Mouse (Mus musculus) heart, embryonic 10.5 days (tissue): Measurements from ENCODE around the gene Dcaf6. TPM values are rescaled to one million over a fixed set of nuclear protein-coding genes. Genes with fewer than 3 reads are reported as not detected.

Experiments used
- DNase-seq: peaks from one replicate; pipeline ENCODE4 v3.0.0-alpha.2; 2017; ENCODE audit warnings: low spot score
- H3K27ac ChIP-seq: fragments of 300-500 bp; sonication (generic); 2 replicates; pipeline ENCODE4 v1.5.1; 2016; ENCODE audit warnings: mild to moderate bottlenecking
- H3K27me3 ChIP-seq: fragments of 300-500 bp; sonication (generic); 2 replicates; pipeline ENCODE4 v1.6.1; 2016; ENCODE audit warnings: mild to moderate bottlenecking; ENCODE audit not compliant: poor library complexity, insufficient read depth, severe bottlenecking
- H3K36me3 ChIP-seq: fragments of 300-500 bp; sonication (generic); 2 replicates; pipeline ENCODE4 v1.6.1; 2016; ENCODE audit warnings: mild to moderate bottlenecking, moderate library complexity
- H3K4me1 ChIP-seq: fragments of 300-500 bp; sonication (generic); 2 replicates; pipeline ENCODE4 v1.6.1; 2016; ENCODE audit warnings: mild to moderate bottlenecking
- H3K4me3 ChIP-seq: fragments of 300-500 bp; sonication (generic); 2 replicates; pipeline ENCODE4 v1.5.1; 2016; ENCODE audit warnings: mild to moderate bottlenecking, moderate library complexity
- H3K9me3 ChIP-seq: fragments of 300-500 bp; sonication (generic); 2 replicates; pipeline ENCODE4 v1.6.1; 2016; ENCODE audit warnings: mild to moderate bottlenecking, moderate library complexity
- WGBS: fragments of 180-500 bp; shearing (Covaris S2); methylation state at CpG from one replicate; pipeline ENCODE4 v1.1.7; 2016; 5-methylcytosine and 5-hydroxymethylcytosine counted together
- polyA plus RNA-seq: library from polyadenylated mRNA; unstranded; fragments of >200 nt; fragmentation: Nextera tagmentation; extraction: Ambion mirVana; gene quantifications from 2 replicates; pipeline ENCODE4 v1.2.1, GENCODE M21; 2016

Gene Dcaf6
- polyA plus RNA-seq, 1 experiment from 2014 or later = 8.7 TPM

GRCm38 (mm10) chr1:165393033-165393432 is 67.2 kb downstream of the Dcaf6 start:
- 83% methylated on average over 1 of the region's 1 CpGs for WGBS
- Histone ChIP-seq H3K9me3 (no peaks in the 10 kb centered on the region), H3K27ac (no peak overlapping the region), H3K4me1 (no peaks in the 10 kb centered on the region), H3K4me3 (no peak overlapping the region), H3K27me3 (no peaks in the 10 kb centered on the region), H3K36me3 (peaks cover 6% of the 10 kb centered on the region; the same call in 1 of the 2 replicates)
- no peak for DNase-seq

GRCm38 (mm10) chr1:165388716-165389115 is 71.6 kb downstream of the Dcaf6 start:
- WGBS = 75% methylated on average over 5 of the region's 5 CpGs
- H3K4me1 ChIP-seq = peaks cover 6% of the 10 kb centered on the region; the same call in 1 of the 2 replicates
- no peak for DNase-seq
- no peaks in the 10 kb centered on the region for H3K27me3 ChIP-seq
- peaks cover 13% of the 10 kb centered on the region; the same call in 1 of the 2 replicates for H3K36me3 ChIP-seq
- no peak overlapping the region for H3K27ac ChIP-seq
- no peaks in the 10 kb centered on the region for H3K9me3 ChIP-seq
- H3K4me3 ChIP-seq = no peak overlapping the region

- Histone ChIP-seq H3K9me3 (no peaks in the 10 kb centered on the region), H3K27ac (no peak overlapping the region), H3K4me1 (peaks cover 6% of the 10 kb centered on the region; the same call in 1 of the 2 replicates), H3K27me3 (no peaks in the 10 kb centered on the region), H3K4me3 (no peak overlapping the region), H3K36me3 (peaks cover 13% of the 10 kb centered on the region; the same call in 1 of the 2 replicates)
- DNase-seq = no peak
- WGBS = 79% methylated on average over 9 of the region's 9 CpGs
These were observed 73.8 kb downstream of the Dcaf6 start for GRCm38 (mm10) chr1:165386525-165386923.

GRCm38 (mm10) chr1:165385810-165386524 is 74.3 kb downstream of the Dcaf6 start:
- H3K27me3 ChIP-seq = no peaks in the 10 kb centered on the region
- DNase-seq = no peak
- no peak overlapping the region for H3K27ac ChIP-seq
- peaks cover 13% of the 10 kb centered on the region; the same call in 1 of the 2 replicates for H3K36me3 ChIP-seq
- peaks cover 6% of the 10 kb centered on the region; the same call in 1 of the 2 replicates for H3K4me1 ChIP-seq
- no peaks in the 10 kb centered on the region for H3K9me3 ChIP-seq
- WGBS = 87% methylated on average over 14 of the region's 14 CpGs
- H3K4me3 ChIP-seq = no peak overlapping the region

- Histone ChIP-seq H3K4me3 (no peak overlapping the region), H3K27me3 (no peaks in the 10 kb centered on the region), H3K27ac (no peak overlapping the region), H3K4me1 (no peaks in the 10 kb centered on the region), H3K9me3 (no peaks in the 10 kb centered on the region), H3K36me3 (no peaks in the 10 kb centered on the region)
- DNase-seq = no peak
- WGBS = 72% methylated on average over 9 of the region's 9 CpGs
These were observed 86.4 kb downstream of the Dcaf6 start for GRCm38 (mm10) chr1:165373839-165374238.

GRCm38 (mm10) chr1:165370990-165371389 is 89.3 kb downstream of the Dcaf6 start:
- H3K4me1 ChIP-seq = no peaks in the 10 kb centered on the region
- H3K9me3 ChIP-seq = no peaks in the 10 kb centered on the region
- H3K36me3 ChIP-seq = no peaks in the 10 kb centered on the region
- no peak overlapping the region for H3K27ac ChIP-seq
- H3K27me3 ChIP-seq = no peaks in the 10 kb centered on the region
- H3K4me3 ChIP-seq = no peak overlapping the region
- 94% methylated on average over 4 of the region's 4 CpGs for WGBS
- DNase-seq = no peak

GRCm38 (mm10) chr1:165365057-165365456 is 95.2 kb downstream of the Dcaf6 start:
- H3K36me3 ChIP-seq = no peaks in the 10 kb centered on the region
- no peaks in the 10 kb centered on the region for H3K9me3 ChIP-seq
- DNase-seq = no peak
- 93% methylated on average over 3 of the region's 3 CpGs for WGBS
- no peak overlapping the region for H3K27ac ChIP-seq
- no peaks in the 10 kb centered on the region for H3K27me3 ChIP-seq
- H3K4me3 ChIP-seq = no peak overlapping the region
- no peaks in the 10 kb centered on the region for H3K4me1 ChIP-seq

GRCm38 (mm10) chr1:165363271-165363670 is 97.0 kb downstream of the Dcaf6 start:
- H3K27me3 ChIP-seq = no peaks in the 10 kb centered on the region
- H3K4me1 ChIP-seq = no peaks in the 10 kb centered on the region
- H3K36me3 ChIP-seq = no peaks in the 10 kb centered on the region
- H3K9me3 ChIP-seq = no peaks in the 10 kb centered on the region
- H3K27ac ChIP-seq = no peak overlapping the region
- no peak overlapping the region for H3K4me3 ChIP-seq
- no peak for DNase-seq
- 83% methylated on average over 2 of the region's 2 CpGs for WGBS

GRCm38 (mm10) chr1:165356347-165356746 is 103.9 kb downstream of the Dcaf6 start:
- no peak for DNase-seq
- no peak overlapping the region for H3K27ac ChIP-seq
- H3K36me3 ChIP-seq = peaks cover 7% of the 10 kb centered on the region; the same call in 1 of the 2 replicates
- 0 out of 2 replicates have a peak, but pooled peaks cover 3% of the 10 kb centered on the region for H3K4me1 ChIP-seq
- H3K9me3 ChIP-seq = no peaks in the 10 kb centered on the region
- WGBS = 7% methylated on average over 2 of the region's 2 CpGs
- H3K27me3 ChIP-seq = no peaks in the 10 kb centered on the region
- H3K4me3 ChIP-seq = no peak overlapping the region

- Histone ChIP-seq H3K9me3 (no peaks in the 10 kb centered on the region), H3K4me1 (no peaks in the 10 kb centered on the region), H3K36me3 (peaks cover 16% of the 10 kb centered on the region; the same call in 1 of the 2 replicates), H3K4me3 (no peak overlapping the region), H3K27me3 (no peaks in the 10 kb centered on the region), H3K27ac (no peak overlapping the region)
- no peak for DNase-seq
These were observed 111.6 kb downstream of the Dcaf6 start for GRCm38 (mm10) chr1:165348627-165349026.

GRCm38 (mm10) chr1:165344453-165344852 is 115.8 kb downstream of the Dcaf6 start:
- 70% methylated on average over 4 of the region's 4 CpGs for WGBS
- H3K27ac ChIP-seq = no peak overlapping the region
- no peaks in the 10 kb centered on the region for H3K27me3 ChIP-seq
- H3K4me1 ChIP-seq = peaks cover 4% of the 10 kb centered on the region
- H3K36me3 ChIP-seq = no peaks in the 10 kb centered on the region
- H3K9me3 ChIP-seq = no peaks in the 10 kb centered on the region
- DNase-seq = no peak
- no peak overlapping the region for H3K4me3 ChIP-seq

- H3K27me3 ChIP-seq = no peaks in the 10 kb centered on the region
- 57% methylated on average over 7 of the region's 7 CpGs for WGBS
- no peak overlapping the region for H3K4me3 ChIP-seq
- no peaks in the 10 kb centered on the region for H3K9me3 ChIP-seq
- peaks cover 4% of the 10 kb centered on the region for H3K4me1 ChIP-seq
- H3K27ac ChIP-seq = no peak overlapping the region
- no peak for DNase-seq
- peaks cover 5% of the 10 kb centered on the region for H3K36me3 ChIP-seq
These were observed 118.1 kb downstream of the Dcaf6 start for GRCm38 (mm10) chr1:165342126-165342525.

GRCm38 (mm10) chr1:165332797-165333196 is 127.5 kb downstream of the Dcaf6 start:
- no peaks in the 10 kb centered on the region for H3K27me3 ChIP-seq
- no peak for DNase-seq
- peaks cover 22% of the 10 kb centered on the region for H3K36me3 ChIP-seq
- H3K4me3 ChIP-seq = no peak overlapping the region
- WGBS = 78% methylated on average over 3 of the region's 3 CpGs
- H3K27ac ChIP-seq = no peak overlapping the region
- no peaks in the 10 kb centered on the region for H3K9me3 ChIP-seq
- H3K4me1 ChIP-seq = 0 out of 2 replicates have a peak, but pooled peaks cover 5% of the 10 kb centered on the region
